Mouse (Mus musculus) brain, embryonic 18.5 days (tissue): Measurements from ENCODE around the gene Col16a1.

Source experiments
- DNase-seq: peaks from one replicate; pipeline ENCODE4 v3.0.0-alpha.2; 2012; ENCODE audit warnings: low read depth, low spot score

The Col16a1 gene

GRCm38 (mm10) chr4:130084331-130084945 lies 36.8 kb downstream of the Col16a1 start:
- DNase-seq, result no peak

GRCm38 (mm10) chr4:130085246-130085820 lies 37.7 kb downstream of the Col16a1 start:
- no peak for DNase-seq

GRCm38 (mm10) chr4:130087293-130087692 lies 39.7 kb downstream of the Col16a1 start:
- peak; percentile 51 for DNase-seq

DNA sequence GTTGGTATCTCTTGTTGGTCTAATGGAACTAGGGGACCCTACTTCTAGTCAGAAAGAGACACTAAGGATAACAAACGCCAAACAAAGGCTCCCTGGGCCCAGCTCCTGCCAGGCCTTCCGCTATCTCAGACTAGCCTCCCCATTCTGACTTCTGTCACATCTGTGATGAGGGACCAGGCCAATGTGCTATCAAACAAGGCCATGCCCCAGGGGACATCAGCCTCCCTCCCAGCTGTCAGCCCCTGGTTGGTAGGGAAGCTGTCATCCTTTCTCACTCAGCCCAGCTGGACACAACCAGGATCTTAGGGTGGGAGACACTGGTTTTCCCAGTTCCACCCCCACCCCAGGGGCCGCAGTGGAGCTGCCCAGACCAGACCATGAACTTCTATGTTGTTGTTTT lies 47.5 kb downstream of the Col16a1 start:
- DNase-seq, result no peak

GRCm38 (mm10) chr4:130101183-130101582 lies 53.5 kb downstream of the Col16a1 start:
- DNase-seq, result no peak

- no peak for DNase-seq
Measured at GRCm38 (mm10) chr4:130102111-130102651, 54.5 kb downstream of the Col16a1 start, which contains the start of gene Pef1. Gene Pef1 (plus strand): TSS chr4:130102558.

DNA sequence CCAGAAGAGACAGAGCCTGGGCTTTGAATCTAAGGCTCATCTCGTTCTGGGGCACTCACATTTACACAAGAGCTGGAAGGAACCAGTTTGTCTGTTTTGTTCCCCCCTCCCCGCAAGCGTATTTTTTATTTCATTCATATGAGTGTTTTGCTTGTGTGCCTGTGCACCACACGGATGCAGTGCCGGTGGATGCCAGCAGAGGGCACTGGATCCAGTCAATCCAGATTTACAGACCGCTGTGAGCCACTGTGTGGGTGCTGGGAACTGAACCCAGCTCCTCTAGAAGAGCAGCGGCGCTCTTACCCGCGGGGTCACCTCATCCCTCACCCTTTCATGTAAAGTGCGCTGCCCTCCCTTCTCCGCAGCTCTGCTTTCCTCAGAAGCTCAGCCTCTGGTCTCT lies 56.0 kb downstream of the Col16a1 start:
- DNase-seq, result no peak

DNA sequence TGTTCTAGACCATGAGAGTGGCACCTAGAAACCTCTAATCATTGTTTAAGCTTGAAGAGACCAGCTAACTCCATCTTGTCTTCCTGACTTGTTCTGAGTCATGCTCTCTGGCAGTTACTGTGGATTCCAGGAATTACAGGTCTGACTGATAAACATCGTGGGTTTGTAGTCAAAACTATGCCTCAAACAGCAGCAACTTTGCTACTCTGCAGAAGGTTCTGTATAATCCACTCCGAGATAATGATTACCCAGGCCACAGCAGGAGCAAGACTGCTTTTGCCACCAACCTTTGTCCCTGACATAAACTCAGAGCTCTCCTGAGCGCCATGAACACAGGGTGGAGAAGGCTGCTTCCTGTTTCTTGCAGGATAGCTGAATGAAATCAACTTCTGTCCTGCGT lies 56.9 kb downstream of the Col16a1 start:
- no peak for DNase-seq

DNA sequence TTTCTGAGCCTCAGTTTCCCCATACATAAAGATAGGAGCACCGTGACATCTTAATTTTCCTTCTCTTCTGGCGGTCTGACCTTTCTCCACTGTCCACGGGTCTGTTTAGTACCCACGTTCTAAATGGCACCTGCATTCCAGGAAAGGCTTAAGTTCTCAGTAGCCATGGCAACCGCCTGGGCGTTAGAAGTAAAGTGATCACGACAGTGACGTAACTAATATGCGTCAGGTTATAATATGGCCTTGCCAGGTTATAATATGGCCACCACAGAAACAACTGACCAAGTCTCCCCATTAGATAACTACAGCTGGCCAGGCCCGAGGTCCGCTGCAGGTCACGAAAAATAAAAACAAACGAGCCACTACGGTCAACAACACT lies 59.4 kb downstream of the Col16a1 start:
- DNase-seq, result no peak

DNA sequence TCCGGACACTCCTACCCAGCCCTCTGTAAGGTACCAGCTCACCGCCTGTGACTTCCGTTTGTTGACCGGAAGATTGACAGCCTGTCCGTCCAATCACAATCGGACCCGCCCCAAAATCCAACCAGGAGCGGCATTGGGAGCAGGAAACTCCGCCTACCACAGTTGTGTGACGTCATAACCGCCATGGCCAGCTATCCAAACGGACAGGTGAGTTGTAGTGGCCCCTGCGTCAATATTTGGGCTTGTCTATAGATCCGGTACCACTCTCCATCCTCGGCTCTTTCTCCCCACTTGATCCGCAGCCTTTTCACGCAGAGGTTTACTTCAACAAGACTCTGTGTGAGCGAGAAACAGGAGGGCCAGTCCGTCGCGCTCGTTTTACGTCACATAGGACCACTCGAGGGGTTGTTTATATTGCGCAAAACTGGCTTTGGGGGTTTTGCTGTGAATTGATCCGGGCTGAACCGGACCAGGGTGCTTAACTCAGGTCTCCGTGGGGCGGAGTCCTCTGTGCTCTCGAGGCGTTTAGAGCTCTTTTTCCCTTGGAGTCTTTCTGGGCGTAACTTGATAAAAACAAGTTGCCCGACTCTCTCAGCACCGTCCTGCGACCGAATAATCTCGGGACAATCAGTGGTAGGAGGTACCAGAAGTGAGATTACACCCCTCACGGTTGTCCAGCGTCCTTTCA lies 59.9 kb downstream of the Col16a1 start:
- peak; percentile 99 for DNase-seq

GRCm38 (mm10) chr4:130108929-130109328 lies 61.3 kb downstream of the Col16a1 start:
- no peak for DNase-seq

- DNase-seq, result no peak
Measured at GRCm38 (mm10) chr4:130109666-130110065, 62.0 kb downstream of the Col16a1 start.

GRCm38 (mm10) chr4:130110091-130110490 lies 62.5 kb downstream of the Col16a1 start:
- no peak for DNase-seq

- DNase-seq, result no peak
Measured at GRCm38 (mm10) chr4:130112299-130112698, 64.7 kb downstream of the Col16a1 start.

- DNase-seq, result no peak
Measured at GRCm38 (mm10) chr4:130112732-130113131, 65.1 kb downstream of the Col16a1 start.

DNA sequence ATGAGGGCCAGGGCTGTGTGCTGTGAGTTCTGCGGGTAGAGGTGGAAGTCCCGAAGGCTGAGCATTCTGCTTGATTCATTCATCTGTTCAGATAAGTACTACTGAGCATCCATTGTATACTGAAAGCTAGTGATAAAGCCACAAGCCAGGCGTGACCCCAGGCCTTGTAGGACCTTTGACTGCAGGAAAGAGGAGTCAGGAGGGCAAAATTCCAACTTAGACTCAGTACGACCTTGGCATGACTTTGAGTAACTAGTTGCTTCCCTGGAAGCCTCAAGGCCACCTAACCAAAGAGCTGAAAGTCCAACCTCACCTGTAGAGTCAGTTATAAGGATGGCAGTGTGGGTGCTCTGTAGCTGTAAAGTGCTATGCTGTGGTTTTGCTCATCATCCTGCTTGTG lies 73.1 kb downstream of the Col16a1 start:
- DNase-seq, result no peak

DNA sequence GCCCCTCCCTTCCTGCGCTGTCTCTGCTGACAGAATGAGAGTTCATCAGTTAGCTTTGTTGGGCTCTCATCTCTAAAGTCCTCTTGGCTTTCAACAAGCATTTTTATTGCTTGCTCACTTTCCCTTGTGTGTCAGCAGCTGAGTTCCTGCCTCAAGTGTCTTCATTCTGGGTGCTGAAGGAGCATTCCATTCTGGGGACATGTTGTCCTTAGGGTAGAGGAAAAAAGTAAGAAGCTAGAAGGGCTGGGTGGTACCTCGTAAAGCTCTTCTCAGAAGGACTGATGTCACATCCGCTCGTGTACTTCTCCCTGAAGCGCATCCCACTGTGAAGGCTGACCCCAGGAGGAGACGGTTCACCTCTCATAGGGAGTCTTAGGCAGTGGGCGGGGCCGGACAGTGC lies 73.9 kb downstream of the Col16a1 start:
- no peak for DNase-seq

DNA sequence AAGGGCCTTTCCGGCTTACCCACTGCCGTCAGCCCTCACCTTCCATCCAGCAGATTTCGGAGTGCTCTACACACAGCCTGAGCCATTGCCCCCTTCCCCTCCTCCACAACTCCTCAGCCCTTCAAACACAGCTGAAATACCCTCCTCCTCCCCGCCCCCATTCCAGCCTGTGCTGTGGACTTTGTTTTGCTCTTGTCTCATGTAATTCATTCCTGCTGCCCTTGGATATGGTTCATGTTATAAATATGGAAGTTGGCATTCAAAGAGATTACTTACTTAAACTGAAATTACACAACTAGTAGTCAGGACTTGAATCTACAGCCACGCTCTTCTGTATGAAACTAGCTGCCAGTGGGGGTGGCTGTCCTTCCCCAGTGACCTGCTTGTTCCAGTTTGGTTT lies 75.4 kb downstream of the Col16a1 start:
- no peak for DNase-seq

- DNase-seq, result no peak
Measured at GRCm38 (mm10) chr4:130124110-130124509, 76.5 kb downstream of the Col16a1 start.

GRCm38 (mm10) chr4:130125164-130125563 lies 77.5 kb downstream of the Col16a1 start:
- DNase-seq, result no peak

DNA sequence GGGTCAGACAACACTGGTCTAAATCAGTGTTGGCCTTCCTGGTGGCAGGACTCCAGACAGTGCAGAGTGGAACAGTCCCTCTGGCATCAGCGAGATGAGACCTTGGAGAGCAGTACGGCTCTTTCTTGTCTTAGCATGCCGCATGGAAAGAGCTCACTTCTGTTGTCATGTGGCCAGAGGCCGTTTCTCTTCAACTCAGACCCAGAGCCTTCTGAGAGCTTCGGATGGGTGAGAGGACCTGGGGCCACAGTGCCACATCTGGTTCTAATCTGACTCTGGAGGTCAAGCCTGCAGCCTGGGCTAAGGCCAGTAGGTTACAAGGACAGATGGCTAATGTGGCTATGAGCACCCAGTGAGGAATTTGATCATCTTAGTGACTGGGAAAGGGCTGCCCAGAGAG lies 78.3 kb downstream of the Col16a1 start:
- no peak for DNase-seq

DNA sequence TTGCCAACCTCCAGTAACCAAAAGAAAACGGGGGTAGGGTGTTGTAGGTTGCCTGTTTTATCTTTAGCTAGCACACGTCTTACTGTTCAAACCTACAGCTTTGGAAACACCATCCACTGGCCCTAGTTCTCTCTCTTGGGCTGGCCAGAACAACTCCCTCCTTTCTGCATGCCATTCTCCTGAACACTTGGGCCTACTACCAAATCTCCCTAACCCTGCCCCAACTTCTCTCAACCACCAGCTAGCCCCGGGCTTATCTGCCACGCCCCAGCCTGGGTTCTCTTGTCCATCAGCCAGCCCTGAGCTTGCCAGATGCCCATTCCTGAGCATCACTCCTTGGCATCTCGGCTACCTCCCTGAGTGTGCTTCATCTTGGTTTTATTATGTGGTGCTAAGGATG lies 81.3 kb downstream of the Col16a1 start:
- no peak for DNase-seq

GRCm38 (mm10) chr4:130130082-130130481 lies 82.4 kb downstream of the Col16a1 start:
- no peak for DNase-seq
